Mouse (Mus musculus) adrenal gland, postnatal 4 days (tissue): Measurements from ENCODE around the gene Grin3b. TPM values are rescaled to one million over a fixed set of nuclear protein-coding genes. Genes with fewer than 3 reads are reported as not detected.

ENCODE experiments used
- DNase-seq, 2 experiments: peaks; one replicate each; pipeline ENCODE4 v3.0.0; 2021 to 2022; ENCODE audit warnings: low spot score in 2 of 2, mixed read lengths in 2 of 2
- total RNA-seq, 2 experiments: library from RNA; stranded (reverse); gene quantifications; 2 replicates each; pipeline ENCODE4 v1.2.3; 2021

The Grin3b gene
- total RNA-seq, 2 experiments from 2014 or later = 0.25 to 0.39 TPM

- peak; percentile 65 to 75 for DNase-seq
Observed at GRCm38 (mm10) chr10:79986963-79987362, 16.4 kb downstream of the Grin3b start.

DNA sequence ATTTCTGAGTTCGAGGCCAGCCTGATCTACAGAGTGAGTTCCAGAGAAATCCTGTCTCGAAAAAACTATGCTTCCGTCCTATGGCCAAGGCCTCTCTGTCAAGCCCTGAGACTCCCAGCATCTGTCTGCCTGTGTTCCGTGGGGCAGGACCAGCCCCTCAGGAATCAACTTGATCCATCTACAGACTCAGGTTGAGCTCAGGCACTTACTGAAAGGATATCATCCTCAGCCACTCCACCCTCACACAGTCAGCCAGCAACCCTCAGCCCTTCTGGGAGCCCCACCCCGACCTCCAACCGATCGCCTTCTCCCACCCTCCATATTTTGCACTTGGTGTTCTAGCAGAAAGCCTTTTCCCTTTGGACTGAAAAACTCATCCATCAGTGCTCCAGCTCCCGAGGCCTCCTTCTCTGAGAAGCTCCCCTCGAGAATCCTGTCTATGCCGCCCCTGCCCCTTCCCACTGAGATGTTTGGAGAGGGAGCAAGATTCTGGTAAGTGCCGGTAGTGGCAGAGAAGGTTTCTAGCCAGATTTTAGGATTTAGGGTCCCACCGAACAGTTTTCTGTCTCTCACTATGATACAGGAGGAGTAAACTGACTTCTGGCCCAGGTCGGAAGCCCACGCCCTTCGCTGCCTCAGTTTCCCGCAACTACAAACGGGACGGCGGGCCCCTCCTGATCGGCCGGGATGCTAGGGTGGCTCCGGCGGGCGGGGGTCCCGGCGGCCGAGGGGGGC is 17.4 kb downstream of the Grin3b start:
- no peak for DNase-seq

DNA sequence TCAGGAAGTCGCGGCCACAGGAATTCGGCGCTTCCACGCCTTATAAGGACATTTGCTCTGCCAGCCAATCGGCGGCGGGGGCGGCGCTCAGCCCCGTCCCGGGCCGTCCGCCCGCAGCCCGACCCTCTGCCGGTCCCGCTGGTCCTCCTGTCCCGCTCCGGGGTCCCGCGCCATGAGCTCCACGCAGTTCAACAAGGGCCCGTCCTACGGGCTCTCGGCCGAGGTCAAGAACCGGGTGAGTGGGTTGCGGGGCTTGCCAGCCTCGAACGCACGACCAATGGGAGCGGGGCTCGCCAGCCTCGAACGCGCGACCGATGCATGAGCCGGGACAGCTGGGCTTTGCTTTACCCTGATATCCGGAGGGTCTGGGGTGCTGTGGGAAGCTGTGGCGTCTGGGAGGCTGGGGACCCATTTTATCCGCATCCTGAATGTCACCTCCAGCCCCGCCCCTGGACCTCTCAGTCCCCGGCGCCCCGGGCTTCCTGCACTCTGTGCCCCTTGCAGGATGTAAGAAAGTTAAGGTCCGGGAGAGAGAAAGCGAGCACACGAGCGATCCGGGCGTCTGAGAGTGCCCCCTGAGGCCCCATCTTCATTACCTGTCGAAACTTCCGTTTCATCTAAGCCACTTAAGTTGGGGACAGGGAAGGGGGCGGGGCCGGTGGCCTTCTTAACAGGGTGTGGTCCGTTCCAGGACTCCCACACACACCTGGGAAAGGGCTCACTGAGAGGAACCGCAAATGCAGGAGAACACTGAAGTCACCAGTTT is 18.2 kb downstream of the Grin3b start, which contains the start of gene Cnn2:
Gene Cnn2, plus strand, starts transcription at position 79 of the 766 bp plus-strand sequence.
- DNase-seq = no peak

DNA sequence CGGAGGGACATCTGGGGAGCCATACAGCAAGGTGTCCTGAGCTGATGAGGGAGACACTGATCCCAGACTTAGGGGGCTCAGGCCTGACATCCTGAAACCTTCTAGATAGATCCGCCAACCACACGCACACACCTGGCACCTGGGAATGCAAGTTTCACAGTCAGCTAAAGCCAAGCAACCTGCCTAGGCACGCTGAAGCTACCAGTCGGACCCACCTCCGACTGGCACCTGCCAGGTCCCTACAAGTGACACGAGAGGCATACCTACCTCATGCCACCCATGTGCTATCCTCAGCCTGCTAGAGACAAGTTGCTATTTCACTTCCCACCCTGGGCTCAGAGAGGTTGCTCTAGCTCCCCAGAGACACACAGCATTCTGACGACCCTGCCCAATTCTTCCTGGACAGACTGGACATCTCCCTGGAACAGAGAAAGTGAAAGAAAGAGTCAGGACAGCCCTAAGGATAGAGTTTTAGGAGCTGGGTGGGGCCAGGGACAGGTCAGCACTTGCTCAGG is 18.8 kb downstream of the Grin3b start:
- DNase-seq = no peak

DNA sequence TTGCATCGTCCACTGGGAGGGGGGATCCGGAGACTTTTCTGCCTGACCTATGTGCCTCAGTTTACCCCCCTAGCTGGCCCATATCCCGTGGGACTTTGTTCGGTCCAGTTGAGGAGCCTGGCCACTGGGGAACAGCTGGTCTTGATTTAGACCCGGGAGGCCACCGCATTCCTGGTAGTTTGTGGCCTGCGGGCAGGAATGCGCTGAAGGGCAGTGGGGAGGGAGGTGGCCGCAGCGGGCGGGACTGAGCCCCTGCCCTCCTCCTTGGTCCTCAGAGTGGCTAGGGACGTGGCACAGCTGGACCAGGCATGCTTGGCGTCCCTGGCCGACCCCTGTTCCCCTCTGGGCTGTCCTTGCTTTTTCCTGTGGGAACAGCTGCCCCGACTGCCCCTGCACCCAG is 19.4 kb downstream of the Grin3b start:
- no peak for DNase-seq

DNA sequence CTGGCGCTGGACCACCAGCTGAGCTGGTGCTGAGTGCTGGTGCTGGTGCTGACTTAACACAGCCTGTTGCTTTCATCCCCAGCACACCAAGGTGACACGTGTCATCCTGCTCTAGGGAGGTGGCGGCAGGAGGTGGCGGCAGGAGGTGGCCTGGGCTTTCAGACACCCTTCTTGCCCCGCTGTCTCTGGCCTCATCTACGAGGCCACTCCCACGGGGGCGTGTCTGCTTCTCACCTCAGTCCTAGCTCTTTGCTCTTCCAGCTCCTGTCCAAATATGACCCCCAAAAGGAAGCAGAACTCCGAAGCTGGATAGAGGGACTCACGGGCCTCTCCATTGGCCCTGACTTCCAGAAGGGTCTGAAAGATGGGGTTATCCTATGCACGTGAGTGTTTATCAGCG is 20.6 kb downstream of the Grin3b start:
- no peak for DNase-seq

- no peak for DNase-seq
Observed at GRCm38 (mm10) chr10:79991548-79991947, 21.0 kb downstream of the Grin3b start.

GRCm38 (mm10) chr10:79994397-79995115 is 24.0 kb downstream of the Grin3b start:
- no peak for DNase-seq

DNA sequence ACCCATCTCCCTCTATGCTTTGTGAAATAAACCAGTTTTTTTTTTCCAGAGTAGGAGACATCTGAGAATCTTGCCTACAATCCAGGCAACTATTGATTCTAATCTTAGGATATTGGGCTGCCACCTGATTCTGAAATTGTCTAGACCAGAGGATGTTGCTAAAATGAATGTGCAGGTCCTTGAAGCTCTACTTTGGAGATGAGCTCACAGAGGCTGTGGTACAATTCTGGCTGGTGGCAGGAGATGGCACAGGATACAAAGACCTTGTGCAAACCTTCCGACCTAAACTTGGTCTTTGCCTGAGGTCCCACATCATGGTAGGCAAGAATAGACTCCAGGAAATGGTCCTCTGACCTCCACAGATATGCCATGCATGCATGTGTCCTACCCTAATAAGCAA is 25.1 kb downstream of the Grin3b start:
- no peak for DNase-seq

- peak; percentile 91 to 95 for DNase-seq
Observed at GRCm38 (mm10) chr10:79996272-79997033, 25.9 kb downstream of the Grin3b start, which contains the start of gene Abca7. Gene Abca7, plus strand, starts transcription at chr10:79996494.

GRCm38 (mm10) chr10:79997034-79997760 is 26.7 kb downstream of the Grin3b start:
- DNase-seq = peak in 1 of 2 experiments; percentile 49

GRCm38 (mm10) chr10:79997819-79998218 is 27.3 kb downstream of the Grin3b start:
- no peak for DNase-seq

GRCm38 (mm10) chr10:80001945-80002344 is 31.4 kb downstream of the Grin3b start:
- DNase-seq = no peak

DNA sequence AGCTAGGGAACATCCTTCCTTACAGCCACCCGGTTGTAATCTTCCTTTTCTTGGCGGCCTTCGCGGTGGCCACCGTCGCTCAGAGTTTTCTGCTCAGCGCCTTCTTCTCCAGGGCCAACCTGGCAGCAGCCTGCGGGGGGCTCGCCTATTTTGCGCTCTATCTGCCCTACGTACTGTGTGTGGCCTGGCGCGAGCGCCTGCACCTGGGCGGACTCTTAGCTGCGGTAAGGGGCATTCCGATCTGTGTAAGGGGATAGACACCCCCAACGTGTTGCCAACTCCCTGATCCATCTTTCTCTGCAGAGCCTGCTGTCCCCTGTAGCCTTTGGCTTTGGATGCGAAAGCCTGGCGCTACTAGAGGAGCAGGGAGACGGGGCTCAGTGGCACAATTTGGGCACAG is 32.3 kb downstream of the Grin3b start:
- DNase-seq = no peak

DNA sequence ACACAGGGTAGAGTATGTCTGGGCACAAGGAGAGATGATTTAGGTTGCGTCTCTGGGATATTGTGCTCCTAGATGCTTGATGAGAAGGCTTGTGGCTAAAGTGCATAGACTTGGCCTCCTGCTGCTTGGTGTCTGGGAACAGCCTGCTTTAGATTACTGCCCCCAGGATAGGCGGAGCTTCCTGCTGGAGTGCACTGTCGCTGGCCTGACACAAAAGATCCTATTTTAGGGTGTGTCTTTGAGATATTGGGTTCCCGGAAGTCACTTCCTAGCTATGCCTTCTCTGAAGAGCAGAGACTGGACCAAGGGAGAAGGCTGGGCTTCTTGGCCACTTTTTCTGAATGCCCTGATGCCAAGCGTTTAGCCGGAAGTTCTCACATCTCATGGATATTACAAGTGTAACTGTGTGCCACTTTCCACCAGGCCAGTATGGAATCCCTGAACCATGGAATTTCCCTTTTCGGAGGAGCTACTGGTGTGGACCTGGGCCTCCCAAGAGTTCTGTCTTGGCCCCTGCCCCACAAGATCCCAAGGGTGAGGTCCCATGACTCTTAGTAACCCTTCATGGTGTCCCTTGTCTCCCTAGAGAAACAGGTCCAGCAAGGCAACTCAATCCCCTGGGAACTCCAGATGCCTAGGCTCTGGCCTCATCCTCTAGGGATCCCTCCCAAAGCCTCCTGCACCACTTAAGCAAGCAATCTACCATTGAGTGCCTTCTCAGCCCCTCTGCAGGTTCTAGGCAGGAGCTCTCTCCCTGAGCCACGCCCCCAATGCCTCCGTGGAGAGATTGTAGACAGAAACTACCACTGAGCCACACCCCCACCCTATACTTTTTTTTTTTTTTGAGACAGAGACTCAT is 33.1 kb downstream of the Grin3b start:
- DNase-seq = no peak

DNA sequence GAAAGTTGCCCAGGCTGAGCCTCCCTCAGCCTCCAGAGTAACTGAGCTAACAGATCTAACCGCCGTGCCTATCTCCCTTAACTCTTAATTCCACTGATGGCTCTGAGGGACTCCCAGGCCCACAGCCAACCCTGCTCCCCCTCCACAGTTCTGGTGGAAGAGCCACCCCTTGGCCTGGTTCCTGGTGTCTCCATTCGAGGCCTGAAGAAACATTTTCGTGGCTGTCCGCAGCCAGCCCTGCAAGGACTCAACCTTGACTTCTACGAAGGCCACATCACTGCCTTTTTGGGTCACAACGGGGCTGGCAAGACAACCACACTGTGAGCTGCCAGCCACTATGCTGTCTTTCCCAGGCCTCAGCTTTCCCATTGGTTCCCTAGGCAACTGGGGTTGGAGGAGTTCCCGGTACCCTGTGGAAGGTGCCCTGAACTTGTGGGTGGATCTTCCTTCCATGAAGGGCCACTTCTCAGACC is 33.8 kb downstream of the Grin3b start:
- DNase-seq = no peak

GRCm38 (mm10) chr10:80011740-80012139 is 41.2 kb downstream of the Grin3b start:
- DNase-seq = no peak

DNA sequence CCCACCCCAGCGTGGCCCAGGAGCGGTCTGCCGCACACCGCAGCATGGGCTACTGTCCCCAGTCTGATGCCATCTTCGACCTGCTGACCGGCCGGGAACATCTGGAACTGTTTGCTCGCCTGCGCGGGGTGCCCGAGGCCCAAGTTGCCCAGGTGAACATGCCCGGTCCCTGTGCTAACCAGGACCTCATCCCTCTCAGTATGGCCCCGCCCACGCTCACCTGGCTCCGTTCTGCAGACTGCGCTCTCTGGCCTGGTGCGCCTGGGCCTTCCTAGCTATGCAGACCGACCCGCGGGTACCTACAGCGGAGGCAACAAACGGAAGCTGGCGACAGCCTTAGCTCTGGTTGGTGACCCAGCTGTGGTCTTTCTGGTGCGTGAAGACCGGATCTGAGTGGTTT is 43.1 kb downstream of the Grin3b start:
- DNase-seq = no peak
